Comparison of ENCODE assay signal across 8 mouse cellular contexts in genomic region chr5:112228240-112229076, GRCm38 (mm10). TPM values are rescaled to one million over a fixed set of nuclear protein-coding genes. Genes with fewer than 3 reads are reported as not detected.
A peak's percentile ranks its signal among the peaks of the same experiment; 100 is the strongest.
DNase-seq lines count a peak whose midpoint lies in the region; ATAC-seq and TF ChIP-seq lines count a peak whose summit lies in the region.

No protein-coding gene starts in this region.

- WGBS in olfactory bulb, adult 2 months: under 1% methylated on average over 57 of the region's 57 CpGs

- TF ChIP-seq POLR2A in olfactory bulb, adult 2 months (IDR thresholded peaks at IDR 0.05; ENCODE audit: insufficient read depth, low read depth, low read length): no peak

- intact Hi-C loops in gastrocnemius, adult 2 months (cut with DNase I): no loop called here
- intact Hi-C loops in left cerebral cortex, postnatal 25 days (cut with DNase I): loop anchor here (1.0 to 2.0 kb wide), 2 partner anchors 48 to 93 kb away; partner anchors contain the start of gene Tpst2

- peak overlapping the region; percentile 58 for H3K4me3 ChIP-seq in gastrocnemius, adult 2 months
- peak overlapping the region; percentile 42 for H3K4me3 ChIP-seq in olfactory bulb, adult 2 months (ENCODE audit: insufficient read depth, low read depth, low read length)

- peaks cover 21% of the 10 kb centered on the region for H3K4me1 ChIP-seq in olfactory bulb, adult 2 months (ENCODE audit: control insufficient read depth, insufficient read depth, low read length)

- no peak for ATAC-seq in inflammation-experienced regulatory T-cells, adult 6 months

- DNase-seq in gastrocnemius, adult 2 months: no peak
- no peak for DNase-seq in gastrocnemius, postnatal 10 days
- peak; percentile 56 for DNase-seq in R1 (ENCODE audit: low read depth, low spot score)
- DNase-seq in frontal cortex, postnatal 14 days (ENCODE audit: low spot score in 2 of 2): peak; percentile 62 to 65
- peak; percentile 73 to 84 for DNase-seq in left cerebral cortex, postnatal 25 days (ENCODE audit: low spot score in 2 of 2)
- no peak for DNase-seq in gastrocnemius, adult 18-20 months (ENCODE audit: low spot score)

- no peak overlapping the region for H3K27ac ChIP-seq in gastrocnemius, adult 2 months
- H3K27ac ChIP-seq in olfactory bulb, adult 2 months (ENCODE audit: insufficient read depth, low read depth, low read length): no peak overlapping the region

- no peak for TF ChIP-seq CTCF in gastrocnemius, adult 2 months (IDR thresholded peaks at IDR 0.05)
- TF ChIP-seq CTCF in olfactory bulb, adult 2 months (IDR thresholded peaks at IDR 0.05; ENCODE audit: insufficient read depth, low read depth, low read length): no peak

RNA-seq across cellular contexts. Expression of gene Cryba4, which starts 23.9 kb away (rescaled TPM):
- total RNA-seq in gastrocnemius, adult 2 months (2021): under 1 TPM in 1 of 2 experiments, not detected in 1; 0.86 TPM
- under 1 TPM; 0.33 to 0.61 TPM for total RNA-seq in gastrocnemius, postnatal 10 days (2021)
- total RNA-seq in left cerebral cortex, postnatal 25 days (2021): 1 to 10 TPM in 1 of 2 experiments, under 1 TPM in 1; 0.78 to 1.0 TPM
- not detected in 2 replicates for polyA plus RNA-seq in olfactory bulb, adult 2 months (2012; ENCODE audit: insufficient read depth, insufficient read length, low replicate concordance, missing spikeins)
- total RNA-seq in gastrocnemius, adult 18-20 months (2021): under 1 TPM; 0.57 to 0.68 TPM
- polyA plus RNA-seq in inflammation-experienced regulatory T-cells, adult 6 months (2017; shearing (Covaris generic)): 1 to 10 TPM in 1 of 3 experiments, under 1 TPM in 1, not detected in 1; 0.56 to 1.3 TPM

RNA-seq across cellular contexts. Expression of gene Crybb1, which starts 27.2 kb away (rescaled TPM):
- total RNA-seq in gastrocnemius, adult 2 months (2021): 1 to 10 TPM; 1.6 to 3.7 TPM
- 1 to 10 TPM; 1.4 to 1.7 TPM for total RNA-seq in gastrocnemius, postnatal 10 days (2021)
- 1 to 10 TPM; 7.7 to 9.9 TPM for total RNA-seq in left cerebral cortex, postnatal 25 days (2021)
- polyA plus RNA-seq in olfactory bulb, adult 2 months (2012; ENCODE audit: insufficient read depth, insufficient read length, low replicate concordance, missing spikeins): not detected in 2 replicates
- 1 to 10 TPM; 1.2 to 1.9 TPM for total RNA-seq in gastrocnemius, adult 18-20 months (2021)
- polyA plus RNA-seq in inflammation-experienced regulatory T-cells, adult 6 months (2017; shearing (Covaris generic)): under 1 TPM in 1 of 3 experiments, not detected in 2; 0.97 TPM

RNA-seq across cellular contexts. Expression of gene Tpst2, which starts 48.0 kb away (rescaled TPM):
- total RNA-seq in gastrocnemius, adult 2 months (2021): 10 to 100 TPM; 12.6 to 25.4 TPM
- 10 to 100 TPM; 21.5 to 23.6 TPM for total RNA-seq in gastrocnemius, postnatal 10 days (2021)
- 10 to 100 TPM; 39.0 to 43.9 TPM for total RNA-seq in left cerebral cortex, postnatal 25 days (2021)
- polyA plus RNA-seq in olfactory bulb, adult 2 months (2012; ENCODE audit: insufficient read depth, insufficient read length, low replicate concordance, missing spikeins): not detected in 2 replicates
- 10 to 100 TPM; 16.0 to 22.4 TPM for total RNA-seq in gastrocnemius, adult 18-20 months (2021)
- polyA plus RNA-seq in inflammation-experienced regulatory T-cells, adult 6 months (2017; shearing (Covaris generic)): 100 to 1,000 TPM in 1 of 3 experiments, 10 to 100 TPM in 2; 59.1 to 111 (median 64.1) TPM

Comparison
In these comparisons a context has a peak if more than half of its experiments do, and no peak if none do; other contexts are left out.
1. DNase-seq: peak in R1 (single experiment), frontal cortex, postnatal 14 days (2 of 2) and left cerebral cortex, postnatal 25 days (2 of 2); none in gastrocnemius, adult 2 months (single experiment), gastrocnemius, postnatal 10 days (single experiment) and gastrocnemius, adult 18-20 months (single experiment).